ENCODE assay signal across 12 mouse cellular contexts in genomic region chr7:4504646-4505435, GRCm38 (mm10). TPM values are rescaled to one million over a fixed set of nuclear protein-coding genes. Genes with fewer than 3 reads are reported as not detected.
DNase-seq lines count a peak whose midpoint lies in the region; ATAC-seq and TF ChIP-seq lines count a peak whose summit lies in the region.
"Had no signal": no experiment of that assay in that cellular context is flagged by ENCODE, and none has a peak within 500 bp of the region (broad histone marks: within the 10 kb centered on the region; RNA-seq: fewer than 3 reads in every experiment).

No protein-coding gene starts in this region.

- peaks cover 32% of the 10 kb centered on the region for H3K36me3 ChIP-seq in heart, embryonic 14.5 days (ENCODE audit: control insufficient read depth, insufficient read depth, low read length)
- H3K36me3 ChIP-seq in liver, embryonic 16.5 days (ENCODE audit: control insufficient read depth, insufficient read depth), result no peaks in the 10 kb centered on the region

- DNase-seq in heart, adult 9 months (ENCODE audit: low spot score in 2 of 2), result no peak
- DNase-seq in A20 (ENCODE audit: low read depth, low spot score), result peak; percentile 35
- no peak for DNase-seq in MN1 (ENCODE audit: low spot score)
- no peak for DNase-seq in ovary, adult 18-20 months (ENCODE audit: low spot score)
- no peak for DNase-seq in left cerebral cortex, postnatal 14 days (ENCODE audit: low spot score in 2 of 2)
- DNase-seq: cerebellum, postnatal 36 days; kidney, postnatal 4 days had no signal

- no peak overlapping the region for H3K4me3 ChIP-seq in heart, embryonic 14.5 days (ENCODE audit: control insufficient read depth in 1 of 2, insufficient read depth in 1 of 2, low read depth in 1 of 2, low read length in 2 of 2)
- no peak overlapping the region for H3K4me3 ChIP-seq in bone marrow, adult 2 months (replicated peaks; ENCODE audit: control insufficient read depth, low read depth, low read length)
- no peak overlapping the region for H3K4me3 ChIP-seq in liver, embryonic 16.5 days (ENCODE audit: low read depth, low read length)

- no peak for TF ChIP-seq CTCF in bone marrow, adult 2 months (IDR thresholded peaks at IDR 0.05; ENCODE audit: control insufficient read depth, insufficient read depth, low read length)

- no peak overlapping the region for H3K9ac ChIP-seq in heart, embryonic 14.5 days (ENCODE audit: low read length)
- H3K9ac ChIP-seq in liver, embryonic 16.5 days (ENCODE audit: low read depth, low read length), result no peak overlapping the region

- intact Hi-C loops in left cerebral cortex, postnatal 14 days (cut with DNase I), result no loop called here

- WGBS in heart, embryonic 14.5 days, result 39% methylated on average over 11 of the region's 11 CpGs
- WGBS in bone marrow, adult 2 months, result 16% methylated on average over 11 of the region's 11 CpGs
- 19% methylated on average over 11 of the region's 11 CpGs for WGBS in liver, embryonic 16.5 days (ENCODE audit: insufficient replicate concordance)

- no peak for ATAC-seq in heart, embryonic 14.5 days (ENCODE audit: insufficient number of reproducible peaks, insufficient read depth, low FRiP score, low read depth)
- ATAC-seq in liver, embryonic 16.5 days (ENCODE audit: low read depth), result no peak
- ATAC-seq: activated CD4-positive, CD25-positive, alpha-beta regulatory T cell, adult 4 months; hindbrain, postnatal 0 days had no signal

- H3K27me3 ChIP-seq in heart, embryonic 14.5 days (ENCODE audit: control insufficient read depth, insufficient read depth, low read length), result no peaks in the 10 kb centered on the region
- H3K27me3 ChIP-seq in liver, embryonic 16.5 days (ENCODE audit: control insufficient read depth, insufficient read depth, low read depth, low read length), result no peaks in the 10 kb centered on the region

- H3K9me3 ChIP-seq in heart, embryonic 14.5 days (ENCODE audit: control insufficient read depth, low read length), result no peaks in the 10 kb centered on the region
- H3K9me3 ChIP-seq in liver, embryonic 16.5 days (replicated peaks; ENCODE audit: control insufficient read depth, low read length), result no peaks in the 10 kb centered on the region

- H3K4me1 ChIP-seq in heart, embryonic 14.5 days (ENCODE audit: control insufficient read depth in 2 of 2, insufficient read depth in 2 of 2, low read length in 2 of 2), result peaks cover 10 to 21% of the 10 kb centered on the region in 2 experiments
- H3K4me1 ChIP-seq in bone marrow, adult 2 months (ENCODE audit: control insufficient read depth, insufficient read depth, low read length), result peaks cover 11% of the 10 kb centered on the region
- H3K4me1 ChIP-seq in liver, embryonic 16.5 days (ENCODE audit: control insufficient read depth, low read depth, low read length), result peaks cover 36% of the 10 kb centered on the region

- TF ChIP-seq POLR2A in bone marrow, adult 2 months (IDR thresholded peaks at IDR 0.05; ENCODE audit: borderline replicate concordance, control insufficient read depth, low read depth, low read length), result no peak

- peak overlapping the region; percentile 49 to 61; a peak in 3 of 4 replicates for H3K27ac ChIP-seq in heart, embryonic 14.5 days (replicated peaks in 1 of 2; ENCODE audit: control insufficient read depth in 1 of 2, insufficient read depth in 1 of 2, low read depth in 2 of 2, low read length in 2 of 2)
- H3K27ac ChIP-seq in bone marrow, adult 2 months (ENCODE audit: control insufficient read depth, insufficient read depth, low read depth, low read length, poor library complexity), result peak overlapping the region; percentile 77
- H3K27ac ChIP-seq in liver, embryonic 16.5 days (ENCODE audit: low read length), result peak overlapping the region; percentile 75
- H3K27ac ChIP-seq: hindbrain, postnatal 0 days had no signal

- no peak overlapping the region for H3K4me2 ChIP-seq in heart, embryonic 14.5 days (ENCODE audit: low read length)
- H3K4me2 ChIP-seq in liver, embryonic 16.5 days (ENCODE audit: low read depth, low read length), result peak overlapping the region; percentile 18; the same call in 1 of the 2 replicates

RNA-seq across cellular contexts. Expression of gene Ppp1r12c, which starts 3.4 kb away (rescaled TPM):
- polyA plus RNA-seq in heart, embryonic 14.5 days (2014; fragmentation: Nextera tagmentation; extraction: Ambion mirVana), result 41.7 and 47.7 TPM in 2 replicates
- 163 and 340 TPM in 2 replicates for polyA plus RNA-seq in bone marrow, adult 2 months (2011; ENCODE audit: insufficient read depth, insufficient read length, low replicate concordance, missing spikeins)
- 6.9 and 8.0 TPM in 2 replicates for polyA plus RNA-seq in liver, embryonic 16.5 days (2015; fragmentation: Nextera tagmentation; extraction: Ambion mirVana)
- total RNA-seq in left cerebral cortex, postnatal 14 days (2021), result 100 to 1,000 TPM; 117 to 128 TPM

RNA-seq across cellular contexts. Expression of gene Tnnt1, which starts 11.3 kb away (rescaled TPM):
- 479 and 551 TPM in 2 replicates for polyA plus RNA-seq in heart, embryonic 14.5 days (2014; fragmentation: Nextera tagmentation; extraction: Ambion mirVana)
- polyA plus RNA-seq in bone marrow, adult 2 months (2011; ENCODE audit: insufficient read depth, insufficient read length, low replicate concordance, missing spikeins), result 7.4 and 30.5 TPM in 2 replicates
- polyA plus RNA-seq in liver, embryonic 16.5 days (2015; fragmentation: Nextera tagmentation; extraction: Ambion mirVana), result 9.3 and 15.2 TPM in 2 replicates
- 1 to 10 TPM; 2.7 to 4.3 TPM for total RNA-seq in left cerebral cortex, postnatal 14 days (2021)

RNA-seq across cellular contexts. Expression of gene Tnni3, which starts 19.2 kb away (rescaled TPM):
- 2,958 and 3,056 TPM in 2 replicates for polyA plus RNA-seq in heart, embryonic 14.5 days (2014; fragmentation: Nextera tagmentation; extraction: Ambion mirVana)
- polyA plus RNA-seq in bone marrow, adult 2 months (2011; ENCODE audit: insufficient read depth, insufficient read length, low replicate concordance, missing spikeins), result 4.9 and 25.9 TPM in 2 replicates
- polyA plus RNA-seq in liver, embryonic 16.5 days (2015; fragmentation: Nextera tagmentation; extraction: Ambion mirVana), result 0.32 and 0.40 TPM in 2 replicates
- total RNA-seq in left cerebral cortex, postnatal 14 days (2021), result under 1 TPM in 1 of 2 experiments, not detected in 1; 0.55 TPM
- total RNA-seq: hindbrain, postnatal 0 days had no signal

RNA-seq across cellular contexts. Expression of gene Dnaaf3, which starts 27.4 kb away (rescaled TPM):
- polyA plus RNA-seq in heart, embryonic 14.5 days (2014; fragmentation: Nextera tagmentation; extraction: Ambion mirVana), result 0.15 and 0.51 TPM in 2 replicates
- 1.2 and 2.2 TPM in 2 replicates for polyA plus RNA-seq in bone marrow, adult 2 months (2011; ENCODE audit: insufficient read depth, insufficient read length, low replicate concordance, missing spikeins)
- 0.16 and 0.19 TPM in 2 replicates for polyA plus RNA-seq in liver, embryonic 16.5 days (2015; fragmentation: Nextera tagmentation; extraction: Ambion mirVana)
- total RNA-seq in left cerebral cortex, postnatal 14 days (2021), result under 1 TPM; 0.31 to 0.34 TPM

RNA-seq across cellular contexts. Expression of gene Syt5, which starts 42.5 kb away (rescaled TPM):
- polyA plus RNA-seq in heart, embryonic 14.5 days (2014; fragmentation: Nextera tagmentation; extraction: Ambion mirVana), result 0.55 and 0.78 TPM in 2 replicates
- polyA plus RNA-seq in bone marrow, adult 2 months (2011; ENCODE audit: insufficient read depth, insufficient read length, low replicate concordance, missing spikeins), result 0.74 TPM in 1 of 2 replicates, not detected in the other
- 0.48 and 0.52 TPM in 2 replicates for polyA plus RNA-seq in liver, embryonic 16.5 days (2015; fragmentation: Nextera tagmentation; extraction: Ambion mirVana)
- 100 to 1,000 TPM; 241 to 259 TPM for total RNA-seq in left cerebral cortex, postnatal 14 days (2021)
- polyA plus RNA-seq: activated CD4-positive, CD25-positive, alpha-beta regulatory T cell, adult 4 months had no signal

Comparison
In these comparisons a context has a peak if more than half of its experiments do, and no peak if none do; other contexts are left out.
1. RNA of gene Tnnt1, which starts 11.3 kb away (polyA plus RNA-seq): 479 to 551 TPM in heart, embryonic 14.5 days; 7.4 to 30.5 TPM in bone marrow, adult 2 months and 9.3 to 15.2 TPM in liver, embryonic 16.5 days; every median in the first group is over 10 times any median in the second.
2. RNA of gene Tnni3, which starts 19.2 kb away (polyA plus RNA-seq): 2,958 to 3,056 TPM in heart, embryonic 14.5 days; 4.9 to 25.9 TPM in bone marrow, adult 2 months and 0.32 to 0.40 TPM in liver, embryonic 16.5 days; every median in the first group is over 100 times any median in the second.
3. Peak in every context shown above with its lines, with median percentiles within 50 percentile points of each other: H3K27ac ChIP-seq.